Mouse (Mus musculus) midbrain, embryonic 12.5 days (tissue): ENCODE data around the gene Garnl3. TPM values are rescaled to one million over a fixed set of nuclear protein-coding genes. Genes with fewer than 3 reads are reported as not detected.

Source experiments
- ATAC-seq: fragments of 200-750 bp; cut with Nextera tagmentation; 2 replicates; pipeline ENCODE4 v1.8.0; 2017; ENCODE audit warnings: low read depth, moderate TSS enrichment, moderate library complexity; ENCODE audit not compliant: low FRiP score
- H3K27ac ChIP-seq: fragments of 300-500 bp; sonication (generic); replicated peaks from 2 replicates; pipeline ENCODE4 v1.5.1; 2016; ENCODE audit warnings: mild to moderate bottlenecking
- H3K27me3 ChIP-seq: fragments of 300-500 bp; sonication (generic); 2 replicates; pipeline ENCODE4 v1.6.1; 2016; ENCODE audit warnings: mild to moderate bottlenecking
- H3K36me3 ChIP-seq: fragments of 300-500 bp; sonication (generic); 2 replicates; pipeline ENCODE4 v1.6.1; 2016
- H3K4me1 ChIP-seq: fragments of 300-500 bp; sonication (generic); 2 replicates; pipeline ENCODE4 v1.6.1; 2016
- H3K4me2 ChIP-seq: fragments of 300-500 bp; sonication (generic); replicated peaks from 2 replicates; pipeline ENCODE4 v1.6.1; 2016; ENCODE audit warnings: mild to moderate bottlenecking, moderate library complexity
- H3K4me3 ChIP-seq: fragments of 300-500 bp; sonication (generic); 2 replicates; pipeline ENCODE4 v1.5.1; 2016; ENCODE audit warnings: mild to moderate bottlenecking
- H3K9ac ChIP-seq: fragments of 300-500 bp; sonication (generic); replicated peaks from 2 replicates; pipeline ENCODE4 v1.6.1; 2016; ENCODE audit warnings: mild to moderate bottlenecking, moderate library complexity
- H3K9me3 ChIP-seq: fragments of 300-500 bp; sonication (generic); 2 replicates; pipeline ENCODE4 v1.6.1; 2016; ENCODE audit warnings: mild to moderate bottlenecking
- WGBS: fragments of 180-500 bp; shearing (Covaris S2); methylation state at CpG from one replicate; pipeline ENCODE4 v1.1.7; 2016; 5-methylcytosine and 5-hydroxymethylcytosine counted together
- polyA plus RNA-seq: library from polyadenylated mRNA; unstranded; fragments of >200 nt; fragmentation: Nextera tagmentation; extraction: Ambion mirVana; gene quantifications from 2 replicates; pipeline ENCODE4 v1.2.1, GENCODE M21; 2016

The Garnl3 gene
- polyA plus RNA-seq, 1 experiment from 2014 or later = 16.6 TPM

DNA sequence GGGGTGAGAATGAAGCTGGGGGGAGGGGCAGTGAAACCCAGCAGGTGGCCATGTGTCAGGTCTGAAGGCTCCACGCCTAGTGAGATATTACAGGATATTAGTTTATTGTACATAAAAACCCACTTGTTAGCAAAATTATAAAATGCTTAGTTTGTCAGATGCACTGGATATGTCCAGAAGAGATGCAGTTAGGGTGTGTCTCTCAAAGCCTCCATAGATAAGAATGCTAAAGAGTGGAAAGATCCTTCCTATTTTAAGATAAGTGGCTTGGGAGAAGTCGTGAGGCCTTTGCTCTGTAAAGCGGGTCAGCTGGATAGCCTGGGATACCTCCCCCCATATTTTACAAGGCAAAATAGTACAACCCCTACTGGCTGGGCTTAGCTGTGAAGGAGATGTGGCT is 152.8 kb downstream of the Garnl3 start:
- Histone ChIP-seq H3K4me1 (peaks cover 16% of the 10 kb centered on the region), H3K36me3 (peaks cover 15% of the 10 kb centered on the region), H3K4me2 (no peak overlapping the region), H3K9ac (no peak overlapping the region), H3K27me3 (no peaks in the 10 kb centered on the region), H3K9me3 (no peaks in the 10 kb centered on the region), H3K27ac (no peak overlapping the region), H3K4me3 (no peak overlapping the region)
- ATAC-seq = no peak
- 86% methylated on average over 3 of the region's 3 CpGs for WGBS

DNA sequence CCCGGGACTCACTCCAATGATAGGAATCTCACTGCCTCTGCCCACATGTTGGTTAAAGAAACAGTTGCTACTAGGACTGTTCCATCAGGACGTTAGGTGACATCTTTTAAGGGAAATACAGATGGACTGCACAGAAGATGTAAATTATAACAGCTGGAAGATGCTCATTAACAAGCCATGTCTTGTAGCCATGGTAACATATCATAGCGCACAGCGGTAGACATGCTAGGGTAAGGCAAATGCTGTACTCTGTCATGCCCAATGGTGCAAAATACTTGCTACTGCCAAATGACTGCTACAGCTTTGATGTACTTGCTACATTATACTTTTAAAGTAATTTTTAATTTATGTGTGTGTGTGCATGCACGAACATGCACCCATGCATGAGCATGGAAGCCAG is 154.3 kb downstream of the Garnl3 start:
- peaks cover 26% of the 10 kb centered on the region for H3K36me3 ChIP-seq
- H3K27ac ChIP-seq = no peak overlapping the region
- H3K4me1 ChIP-seq = peaks cover 12% of the 10 kb centered on the region
- no peak for ATAC-seq
- no peak overlapping the region for H3K9ac ChIP-seq
- H3K4me2 ChIP-seq = no peak overlapping the region
- H3K9me3 ChIP-seq = no peaks in the 10 kb centered on the region
- no peak overlapping the region for H3K4me3 ChIP-seq
- 79% methylated on average over 5 of the region's 5 CpGs for WGBS
- H3K27me3 ChIP-seq = no peaks in the 10 kb centered on the region

DNA sequence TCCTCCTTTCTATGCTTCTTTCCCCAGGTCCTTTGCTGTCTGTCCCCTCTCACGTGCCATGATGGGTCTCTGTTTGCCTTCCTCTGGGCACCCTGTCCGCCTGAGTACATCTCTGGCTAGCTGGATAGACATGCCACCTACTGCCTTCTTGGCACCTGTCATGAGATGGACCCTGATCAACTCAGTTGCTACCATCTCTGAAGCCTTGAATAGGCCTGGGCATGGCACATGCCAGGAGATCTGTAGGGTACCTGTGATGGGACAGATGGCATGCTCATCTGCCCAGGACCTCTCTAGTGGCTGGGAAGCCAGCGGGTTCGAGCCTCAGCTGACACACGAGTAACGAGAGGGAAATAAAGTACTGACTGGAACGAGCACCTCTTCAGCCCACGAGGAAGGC is 157.2 kb downstream of the Garnl3 start:
- Histone ChIP-seq H3K4me3 (no peak overlapping the region), H3K27ac (no peak overlapping the region), H3K9ac (no peak overlapping the region), H3K9me3 (no peaks in the 10 kb centered on the region), H3K4me2 (no peak overlapping the region), H3K4me1 (0 out of 2 replicates have a peak, but pooled peaks cover 12% of the 10 kb centered on the region), H3K36me3 (peaks cover 26% of the 10 kb centered on the region), H3K27me3 (no peaks in the 10 kb centered on the region)
- ATAC-seq = no peak
- 88% methylated on average over 8 of the region's 8 CpGs for WGBS

DNA sequence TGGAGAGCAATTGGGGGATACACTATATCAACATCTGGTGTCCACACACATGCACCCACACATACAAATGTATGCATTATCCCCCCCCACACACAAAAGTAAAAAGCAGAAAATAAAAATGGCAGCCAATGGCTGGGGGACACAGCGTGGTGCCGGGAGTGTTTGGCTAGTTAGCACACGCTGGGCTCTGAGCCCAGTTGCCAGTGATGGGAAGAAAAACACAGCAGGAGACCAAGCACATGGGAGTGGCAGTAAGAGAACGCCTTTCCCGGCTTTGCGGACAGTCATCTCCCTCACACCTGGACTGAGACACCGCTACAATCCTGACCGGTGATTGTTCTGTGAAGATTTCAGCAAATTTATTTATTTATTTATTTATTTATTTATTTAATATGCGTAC is 160.2 kb downstream of the Garnl3 start:
- ATAC-seq = no peak
- 34% methylated on average over 9 of the region's 9 CpGs for WGBS
- Histone ChIP-seq H3K27ac (no peak overlapping the region), H3K9ac (no peak overlapping the region), H3K4me3 (no peak overlapping the region), H3K9me3 (no peaks in the 10 kb centered on the region), H3K36me3 (peaks cover 26% of the 10 kb centered on the region), H3K4me2 (no peak overlapping the region), H3K4me1 (peaks cover 19% of the 10 kb centered on the region), H3K27me3 (no peaks in the 10 kb centered on the region)

DNA sequence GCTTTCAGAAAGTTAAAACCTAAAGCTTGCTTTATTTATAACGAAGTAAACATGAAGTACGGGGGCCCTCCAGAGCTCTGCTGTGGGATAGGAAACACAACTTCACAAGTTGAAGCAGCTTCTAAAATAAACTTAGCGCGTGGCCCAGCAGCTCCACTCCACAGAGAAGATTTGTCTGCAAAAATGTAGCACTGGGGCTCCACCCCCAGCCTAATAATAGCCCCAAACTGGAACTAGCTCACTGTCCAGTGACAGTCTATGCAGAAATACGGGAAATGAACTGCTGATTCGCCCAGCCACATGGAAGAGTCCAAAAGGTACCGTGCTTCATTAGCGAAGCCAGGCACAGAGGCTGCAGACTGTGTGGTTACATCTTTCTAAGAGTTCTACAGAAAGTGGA is 162.1 kb downstream of the Garnl3 start:
- Histone ChIP-seq H3K4me3 (no peak overlapping the region), H3K4me2 (no peak overlapping the region), H3K36me3 (peaks cover 24% of the 10 kb centered on the region), H3K27me3 (no peaks in the 10 kb centered on the region), H3K27ac (no peak overlapping the region), H3K9me3 (no peaks in the 10 kb centered on the region), H3K4me1 (peaks cover 29% of the 10 kb centered on the region), H3K9ac (no peak overlapping the region)
- 88% methylated on average over 8 of the region's 8 CpGs for WGBS
- no peak for ATAC-seq

- Histone ChIP-seq H3K4me1 (peaks cover 41% of the 10 kb centered on the region), H3K9ac (no peak overlapping the region)
- 83% methylated on average over 9 of the region's 9 CpGs for WGBS
These were observed 163.3 kb downstream of the Garnl3 start for GRCm38 (mm10) chr2:32968024-32968614.

GRCm38 (mm10) chr2:32966689-32967631 is 164.5 kb downstream of the Garnl3 start:
- 1% methylated on average over 55 of the region's 55 CpGs for WGBS

More at GRCm38 (mm10) chr2:32968024-32968614, 163.3 kb downstream of the Garnl3 start:
- Histone ChIP-seq H3K4me2 (peak overlapping the region; percentile 69), H3K27me3 (no peaks in the 10 kb centered on the region), H3K9me3 (no peaks in the 10 kb centered on the region), H3K36me3 (peaks cover 25% of the 10 kb centered on the region), H3K27ac (no peak overlapping the region), H3K4me3 (no peak overlapping the region)
- ATAC-seq = no peak

DNA sequence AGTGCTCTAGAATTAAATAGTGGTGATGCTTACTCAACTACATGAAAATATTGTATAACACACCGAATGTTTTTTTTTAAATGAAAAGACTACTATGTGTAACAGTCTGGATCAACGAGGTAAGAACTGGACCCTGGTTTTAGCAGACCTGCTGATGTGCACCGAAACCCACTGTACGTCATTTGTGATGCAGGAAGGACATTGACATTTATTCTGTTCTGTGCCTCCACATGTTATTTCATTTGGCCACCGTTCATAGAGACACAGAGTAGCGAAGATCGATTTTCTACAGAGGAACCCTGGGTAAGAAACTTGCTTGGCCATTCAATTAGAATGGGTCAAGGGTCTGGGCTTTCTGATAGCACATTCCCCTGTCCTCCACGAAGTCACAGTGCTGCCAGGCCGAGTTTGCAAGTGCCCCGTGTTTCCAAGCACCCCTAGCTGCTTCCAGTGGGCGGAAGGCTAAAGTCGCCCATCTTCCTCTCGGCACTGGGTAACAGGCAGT is 165.2 kb downstream of the Garnl3 start:
- peak overlapping the region; percentile 69 for H3K4me2 ChIP-seq
- WGBS = 11% methylated on average over 13 of the region's 13 CpGs
- ATAC-seq = 0 out of 2 replicates have a peak, but pooled peaks have one; percentile 16
- H3K27ac ChIP-seq = peak overlapping the region; percentile 89
- peaks cover 25% of the 10 kb centered on the region for H3K36me3 ChIP-seq
- peak overlapping the region; percentile 67 for H3K9ac ChIP-seq
- H3K9me3 ChIP-seq = no peaks in the 10 kb centered on the region
- H3K27me3 ChIP-seq = no peaks in the 10 kb centered on the region
- H3K4me1 ChIP-seq = peaks cover 50% of the 10 kb centered on the region
- peak overlapping the region; percentile 59 for H3K4me3 ChIP-seq

More at GRCm38 (mm10) chr2:32966689-32967631, 164.5 kb downstream of the Garnl3 start:
- H3K36me3 ChIP-seq = peaks cover 25% of the 10 kb centered on the region
- peak; percentile 87 for ATAC-seq
- H3K9me3 ChIP-seq = no peaks in the 10 kb centered on the region
- H3K27ac ChIP-seq = peak overlapping the region; percentile 89
- no peaks in the 10 kb centered on the region for H3K27me3 ChIP-seq
- peak overlapping the region; percentile 67 for H3K9ac ChIP-seq
- peak overlapping the region; percentile 59 for H3K4me3 ChIP-seq
- peaks cover 51% of the 10 kb centered on the region for H3K4me1 ChIP-seq
- H3K4me2 ChIP-seq = peak overlapping the region; percentile 69

- H3K27ac ChIP-seq = no peak overlapping the region
- H3K27me3 ChIP-seq = no peaks in the 10 kb centered on the region
- no peak overlapping the region for H3K9ac ChIP-seq
- WGBS = 18% methylated on average over 7 of the region's 7 CpGs
- H3K4me3 ChIP-seq = no peak overlapping the region
- peak overlapping the region; percentile 69 for H3K4me2 ChIP-seq
- no peak for ATAC-seq
- H3K36me3 ChIP-seq = peaks cover 25% of the 10 kb centered on the region
- H3K4me1 ChIP-seq = peaks cover 49% of the 10 kb centered on the region
- no peaks in the 10 kb centered on the region for H3K9me3 ChIP-seq
These were observed 165.8 kb downstream of the Garnl3 start for GRCm38 (mm10) chr2:32965511-32966183.

DNA sequence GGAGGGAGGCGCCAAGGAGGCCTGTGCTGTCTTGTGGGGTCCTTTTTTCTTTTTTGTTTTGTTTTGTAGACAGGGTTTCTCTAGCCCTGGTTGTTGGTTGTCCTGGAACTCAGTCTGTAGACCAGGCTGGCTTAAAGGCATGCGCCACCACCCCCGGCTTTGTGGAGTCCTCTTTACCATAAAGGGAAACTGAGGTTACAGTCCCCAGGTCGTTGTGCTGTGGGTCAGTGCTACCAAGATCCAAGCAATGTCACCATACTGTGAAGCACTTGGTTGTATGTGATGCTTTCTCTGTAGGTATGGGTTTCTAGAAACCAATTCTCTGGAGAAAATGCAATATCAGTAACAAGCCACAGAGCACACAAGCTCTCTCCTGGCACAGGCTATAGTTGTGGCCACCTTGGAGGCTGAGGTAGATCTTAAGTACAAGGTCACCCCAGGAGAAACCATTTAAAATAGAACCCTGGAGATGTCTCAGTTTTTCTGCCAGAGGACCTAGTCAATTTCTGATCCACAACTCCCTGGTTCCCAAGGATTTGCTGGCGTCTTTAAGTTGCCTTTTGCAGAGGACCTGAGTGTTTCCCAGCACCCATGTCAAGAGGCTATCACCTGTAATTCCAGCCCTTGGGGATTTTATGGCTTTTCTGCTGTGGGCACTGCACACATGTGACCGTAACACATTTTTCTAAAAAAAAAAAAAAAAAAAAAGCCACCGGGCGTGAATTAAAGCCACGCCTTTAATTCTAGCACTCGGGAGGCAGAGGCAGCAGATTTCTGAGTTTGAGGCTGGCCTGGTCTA is 166.6 kb downstream of the Garnl3 start:
- no peak overlapping the region for H3K9ac ChIP-seq
- peaks cover 56% of the 10 kb centered on the region for H3K4me1 ChIP-seq
- 30% methylated on average over 10 of the region's 10 CpGs for WGBS
- ATAC-seq = no peak
- no peaks in the 10 kb centered on the region for H3K9me3 ChIP-seq
- H3K27me3 ChIP-seq = no peaks in the 10 kb centered on the region
- H3K4me3 ChIP-seq = no peak overlapping the region
- H3K4me2 ChIP-seq = no peak overlapping the region
- 0 out of 2 replicates have a peak overlapping the region, but pooled peaks have one; percentile 15 for H3K27ac ChIP-seq
- H3K36me3 ChIP-seq = peaks cover 25% of the 10 kb centered on the region

DNA sequence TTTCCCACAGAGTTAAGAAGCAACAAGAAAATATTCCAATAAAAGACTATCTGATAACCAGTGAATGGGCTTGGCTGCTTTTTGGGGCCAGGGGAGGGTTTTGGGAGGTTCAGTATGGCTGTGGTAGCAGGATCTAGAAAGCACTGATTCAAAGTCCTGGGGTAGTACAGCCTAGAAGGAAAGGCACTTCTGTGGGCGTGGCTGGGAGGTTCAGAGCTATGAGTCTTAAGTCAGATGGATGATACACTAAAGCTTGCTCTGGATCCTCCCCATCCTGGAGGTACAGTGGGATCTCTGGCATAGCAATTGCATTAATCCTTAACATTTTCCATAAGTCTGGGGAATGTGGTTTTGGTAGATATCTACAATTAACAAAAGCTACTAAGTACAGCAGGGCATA is 167.5 kb downstream of the Garnl3 start:
- ATAC-seq = no peak
- Histone ChIP-seq H3K4me1 (peaks cover 56% of the 10 kb centered on the region), H3K4me2 (peak overlapping the region; percentile 78; the same call in 1 of the 2 replicates), H3K27me3 (no peaks in the 10 kb centered on the region), H3K27ac (no peak overlapping the region), H3K9ac (no peak overlapping the region), H3K9me3 (no peaks in the 10 kb centered on the region), H3K36me3 (peaks cover 25% of the 10 kb centered on the region), H3K4me3 (no peak overlapping the region)
- WGBS = 59% methylated on average over 1 of the region's 1 CpGs
